Mouse (Mus musculus): ENCODE data around the gene Tmem45a2. TPM values are rescaled to one million over a fixed set of nuclear protein-coding genes. Genes with fewer than 3 reads are reported as not detected.
"Not testable (repeated sequence)": the region's sequence is repeated elsewhere in the genome, so short reads cannot be mapped to it uniquely, and the experiment has no call there.

Gene Tmem45a2
- not detected for total RNA-seq (2021)
- long read RNA-seq, experiment 1: 0 reads
- long read RNA-seq, experiment 2: 0 reads

DNA sequence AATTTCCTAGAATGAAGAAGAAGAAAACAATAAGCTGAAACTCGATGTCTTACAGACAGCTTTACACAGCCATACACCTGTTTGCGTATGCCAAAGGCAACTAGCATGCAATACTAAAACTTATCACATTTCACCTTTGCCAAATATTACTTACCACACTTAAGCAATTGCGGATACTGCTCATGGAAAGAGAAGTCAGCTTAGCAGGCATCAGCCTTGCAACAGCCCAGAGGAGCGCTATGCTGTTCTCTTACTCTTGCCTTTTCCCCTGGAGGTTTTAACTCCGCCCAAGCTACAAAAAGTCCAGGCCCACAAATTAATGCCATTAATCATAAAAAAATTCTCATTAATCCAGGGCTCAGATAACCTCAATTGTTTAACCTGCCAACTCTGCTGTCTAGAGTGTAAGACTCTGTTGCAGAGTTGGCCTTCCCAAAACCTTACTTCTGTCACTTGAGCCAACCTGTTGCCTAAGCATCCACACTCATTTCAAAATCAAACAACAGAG, at the start of gene Tmem45a2:
Gene Tmem45a2 (minus strand): TSS at position 241 of the 508 bp plus-strand sequence.
- no peak for DNase-seq (ENCODE audit: low spot score in 2 of 2)

- DNase-seq (ENCODE audit: low spot score in 2 of 2): no peak
These were observed 46.4 kb upstream of the Tmem45a2 start for GRCm38 (mm10) chr16:57117562-57117961.

GRCm38 (mm10) chr16:57116066-57116465, 44.9 kb upstream of the Tmem45a2 start:
- no peak for DNase-seq (ENCODE audit: low spot score in 2 of 2)

GRCm38 (mm10) chr16:57106185-57106960, 35.2 kb upstream of the Tmem45a2 start:
- no peak for DNase-seq (ENCODE audit: low spot score in 2 of 2)

DNA sequence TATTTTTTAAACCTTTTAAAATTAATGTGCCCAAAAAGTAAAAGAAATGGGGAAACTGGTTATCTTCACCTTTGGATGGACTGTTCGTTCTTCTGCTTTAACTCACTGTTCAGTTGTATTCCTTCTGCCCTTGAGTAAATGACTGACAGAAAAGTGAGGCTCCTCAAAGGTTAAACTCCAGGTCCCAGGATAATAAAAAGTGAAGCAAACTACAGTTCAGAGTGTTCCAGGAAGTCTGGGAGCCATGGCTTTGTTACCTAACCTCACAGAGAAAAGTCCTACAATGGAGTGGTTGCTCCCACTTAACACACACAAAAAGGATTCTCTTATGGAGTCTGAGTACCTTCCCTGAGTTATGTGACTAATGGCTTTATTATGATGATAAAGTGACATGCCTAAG, 30.0 kb upstream of the Tmem45a2 start:
- DNase-seq (ENCODE audit: low spot score in 2 of 2): no peak

DNA sequence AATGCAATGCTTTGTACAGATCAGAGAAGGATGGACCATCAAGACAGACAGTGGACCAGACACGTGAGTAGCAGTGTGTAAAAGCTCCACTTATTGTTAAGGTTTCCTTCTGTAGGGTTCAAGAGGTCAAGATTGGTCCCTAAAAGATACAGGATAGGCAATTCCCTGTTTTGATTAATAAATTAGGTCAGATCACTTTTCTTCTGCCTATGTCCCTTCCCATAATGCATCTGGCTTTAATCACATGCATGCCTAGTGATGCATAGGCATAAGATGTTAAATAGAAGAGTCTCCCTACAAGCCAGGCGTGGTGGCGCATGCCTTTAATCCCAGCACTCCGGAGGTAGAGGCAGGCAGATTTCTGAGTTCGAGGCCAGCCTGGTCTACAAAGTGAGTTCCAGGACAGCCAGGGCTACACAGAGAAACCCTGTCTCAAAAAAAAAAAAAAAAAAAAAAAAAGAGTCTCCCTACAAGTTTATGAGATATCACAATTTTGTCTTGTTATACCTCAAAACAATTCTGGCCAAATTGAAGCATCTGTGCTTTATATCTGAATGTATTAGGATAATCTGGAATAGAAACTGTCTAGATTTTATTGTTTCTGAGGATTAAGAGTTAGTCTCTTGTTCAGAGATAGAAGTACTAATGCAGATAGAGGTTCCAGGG, 28.5 kb upstream of the Tmem45a2 start:
- DNase-seq (ENCODE audit: low spot score in 2 of 2): no peak

DNA sequence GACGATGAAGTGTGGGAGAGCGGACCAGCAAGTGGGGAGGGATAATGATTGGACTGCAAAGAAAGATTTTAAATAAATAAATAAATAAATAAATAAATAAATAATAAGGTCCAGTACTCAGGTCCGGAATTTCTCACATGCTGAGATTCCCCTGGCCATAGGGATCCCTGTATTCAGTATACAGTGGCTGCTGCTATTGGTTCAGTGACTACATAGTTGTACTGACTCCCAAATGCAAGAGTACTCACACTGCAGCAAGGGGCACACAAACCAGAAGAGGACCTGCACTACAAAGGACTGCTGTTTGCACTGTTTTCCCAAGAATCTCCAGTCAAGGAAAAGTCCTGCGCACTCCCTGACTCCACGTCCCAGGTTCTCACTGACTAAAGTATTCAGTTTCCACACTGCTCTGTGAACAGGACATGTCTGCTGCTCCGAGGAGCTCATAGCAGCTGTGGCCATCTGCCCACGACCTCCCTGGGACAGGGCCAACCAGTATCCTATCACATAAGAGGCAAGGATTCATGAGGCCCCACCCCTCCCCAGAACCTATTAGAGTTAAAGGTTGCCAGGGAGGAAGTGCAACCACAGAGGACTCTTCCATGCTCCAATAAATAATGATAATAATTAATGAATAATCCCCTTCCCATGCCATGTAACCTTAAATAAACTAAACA, 27.4 kb upstream of the Tmem45a2 start:
- no peak for DNase-seq (ENCODE audit: low spot score in 2 of 2)

DNA sequence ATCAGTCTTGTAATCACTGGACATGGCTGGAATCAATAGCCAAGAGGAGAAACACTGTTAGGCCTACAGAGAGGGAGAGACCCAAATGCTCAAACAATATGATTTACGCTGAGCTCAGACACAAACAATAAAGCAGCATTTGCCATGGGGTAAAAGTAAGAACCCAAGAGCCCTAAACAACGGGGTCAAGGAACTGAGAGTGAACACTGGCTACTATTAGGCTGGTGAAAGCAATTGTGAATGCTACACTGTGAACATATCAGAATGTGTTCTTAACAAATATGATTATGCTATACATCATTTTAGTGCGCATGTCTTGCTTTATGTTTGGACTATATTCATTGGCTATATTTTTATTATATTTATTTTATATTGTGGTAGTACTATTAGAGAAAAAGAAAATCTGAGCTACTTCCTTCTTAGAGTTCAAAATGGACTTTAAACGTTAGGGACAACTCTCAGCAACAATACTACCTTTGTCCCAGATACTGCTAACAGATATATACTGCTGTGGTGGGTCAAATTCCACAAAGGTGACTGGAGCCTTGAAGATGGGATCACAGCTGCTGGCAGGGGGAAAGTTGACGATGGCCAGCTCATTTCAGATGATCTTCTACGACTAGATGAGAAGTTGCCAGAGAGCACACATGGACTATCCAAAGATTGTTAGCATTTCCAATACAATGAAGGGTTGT, 21.9 kb upstream of the Tmem45a2 start:
- DNase-seq (ENCODE audit: low spot score in 2 of 2): no peak

- no peak for DNase-seq (ENCODE audit: low spot score in 2 of 2)
These were observed 21.3 kb upstream of the Tmem45a2 start for GRCm38 (mm10) chr16:57092460-57092859.

DNA sequence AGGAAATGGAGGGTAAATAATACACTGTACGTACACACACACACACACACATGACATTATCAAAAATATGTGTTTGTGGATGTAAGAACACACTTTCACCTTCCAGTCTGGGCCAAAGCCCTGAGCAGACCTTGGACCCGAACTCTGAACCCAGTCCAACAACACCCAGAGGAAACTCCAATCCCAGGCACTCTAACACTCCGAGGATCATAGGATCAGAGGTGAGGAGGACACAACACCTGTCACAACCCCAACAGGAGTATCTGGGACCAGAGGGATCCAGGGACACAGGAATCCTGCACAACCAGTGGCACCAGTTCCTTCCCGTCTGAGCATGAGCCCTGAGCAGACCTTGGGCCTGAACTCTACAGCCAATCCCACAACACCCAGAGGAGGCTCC, 8.4 kb upstream of the Tmem45a2 start:
- DNase-seq (ENCODE audit: low spot score in 2 of 2): no peak

- DNase-seq (ENCODE audit: low spot score in 2 of 2): no peak
These were observed 4.8 kb upstream of the Tmem45a2 start for GRCm38 (mm10) chr16:57075986-57076385.

- no peak for DNase-seq (ENCODE audit: low spot score in 2 of 2)
These were observed 9.1 kb downstream of the Tmem45a2 start for GRCm38 (mm10) chr16:57062045-57062444.

- DNase-seq (ENCODE audit: low spot score in 2 of 2): no peak
These were observed 14.2 kb downstream of the Tmem45a2 start for GRCm38 (mm10) chr16:57056995-57057394.

- no peak for DNase-seq (ENCODE audit: low spot score in 2 of 2)
These were observed 21.2 kb downstream of the Tmem45a2 start for GRCm38 (mm10) chr16:57049974-57050373.

DNA sequence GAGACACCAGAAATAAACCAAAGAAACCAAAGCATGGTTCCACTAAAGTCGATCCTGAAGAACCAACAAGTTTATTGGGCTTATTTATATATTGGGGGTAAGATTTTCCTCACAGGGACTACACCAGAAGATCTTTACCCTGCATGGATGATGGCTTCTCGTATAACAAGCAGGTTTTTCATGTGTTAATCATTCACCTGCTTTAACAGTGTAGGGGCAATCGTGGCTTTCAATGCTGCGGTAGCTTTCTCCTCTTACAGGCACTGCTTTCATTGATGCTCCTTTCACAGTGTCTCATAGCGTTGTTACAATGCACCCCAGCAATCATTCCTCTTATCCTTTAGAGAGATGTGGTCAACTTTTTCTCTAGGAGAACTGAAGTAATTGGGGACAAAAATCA, 32.6 kb downstream of the Tmem45a2 start:
- no peak for DNase-seq (ENCODE audit: low spot score in 2 of 2)

GRCm38 (mm10) chr16:57030150-57030885, 40.9 kb downstream of the Tmem45a2 start:
- DNase-seq (ENCODE audit: low spot score in 2 of 2): no peak

DNA sequence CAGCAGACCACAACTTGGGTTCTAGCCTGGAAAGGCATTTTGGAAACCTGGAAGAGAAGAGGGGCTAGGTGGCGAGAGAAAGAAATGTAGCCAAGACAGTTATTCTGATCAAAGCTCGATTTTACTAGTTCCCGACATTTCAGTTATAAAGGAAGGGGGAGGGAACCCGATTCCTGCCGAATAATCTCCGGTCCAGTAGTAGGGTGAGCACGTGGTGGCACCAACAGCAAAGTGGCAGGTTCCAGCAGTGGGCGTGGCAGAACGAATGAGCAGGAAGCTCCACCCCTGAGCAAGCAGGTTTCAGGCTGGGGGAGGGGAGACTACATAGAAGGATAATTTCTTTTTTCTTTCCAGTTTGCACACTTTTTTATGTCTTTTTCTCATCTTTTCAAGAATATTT, 72.9 kb downstream of the Tmem45a2 start:
- DNase-seq (ENCODE audit: low spot score in 2 of 2): not testable (repeated sequence)
